Mouse (Mus musculus): ENCODE measurements around the gene Snph. TPM values are rescaled to one million over a fixed set of nuclear protein-coding genes. Genes with fewer than 3 reads are reported as not detected.

Gene Snph
- polyA plus RNA-seq (2012; rRNA removed; ENCODE audit: low replicate concordance): 0.70 and 1.1 TPM in 2 replicates

GRCm38 (mm10) chr2:151632159-151632814, at the start of gene Snph:
Snph (minus strand) TSS chr2:151632593.

GRCm38 (mm10) chr2:151668433-151668832, 36.0 kb upstream of the Snph start, which contains the start of gene Rad21l:
Rad21l (minus strand) TSS chr2:151668533.

GRCm38 (mm10) chr2:151571873-151572700, 60.3 kb downstream of the Snph start, which contains the start of gene Sdcbp2:
Sdcbp2 (plus strand) TSS chr2:151572622.

GRCm38 (mm10) chr2:151542323-151543062, 89.9 kb downstream of the Snph start, which contains the start of gene Fkbp1a:
Fkbp1a (plus strand) TSS chr2:151542483.

Other genes with a start within 250 kb of the Snph start
- not detected in 2 replicates for gene 4921509C19Rik, start 156.4 kb downstream of the Snph start, polyA plus RNA-seq (2012; rRNA removed; ENCODE audit: low replicate concordance)
- 38.1 and 62.6 TPM in 2 replicates for gene Nsfl1c, start 138.4 kb downstream of the Snph start, polyA plus RNA-seq (2012; rRNA removed; ENCODE audit: low replicate concordance)
- 80.5 and 154 TPM in 2 replicates for gene Fkbp1a, start 90.1 kb downstream of the Snph start, polyA plus RNA-seq (2012; rRNA removed; ENCODE audit: low replicate concordance)
- gene Sdcbp2, start 60.0 kb downstream of the Snph start, polyA plus RNA-seq (2012; rRNA removed; ENCODE audit: low replicate concordance): 3.3 and 5.8 TPM in 2 replicates
- gene Rad21l, start 35.9 kb upstream of the Snph start, polyA plus RNA-seq (2012; rRNA removed; ENCODE audit: low replicate concordance): not detected in 2 replicates
- gene Tmem74b, start 69.4 kb upstream of the Snph start, polyA plus RNA-seq (2012; rRNA removed; ENCODE audit: low replicate concordance): 0.30 and 0.39 TPM in 2 replicates
- 42.9 and 47.1 TPM in 2 replicates for gene Psmf1, start 111.6 kb upstream of the Snph start, polyA plus RNA-seq (2012; rRNA removed; ENCODE audit: low replicate concordance)
- 0.10 and 0.34 TPM in 2 replicates for gene Rspo4, start 210.3 kb upstream of the Snph start, polyA plus RNA-seq (2012; rRNA removed; ENCODE audit: low replicate concordance)